Mouse (Mus musculus) bone marrow, adult 2 months (tissue): ENCODE results near the gene Fbf1. TPM values are rescaled to one million over a fixed set of nuclear protein-coding genes. Genes with fewer than 3 reads are reported as not detected.

Source experiments
- H3K27ac ChIP-seq: fragments of 200-500 bp; 2 replicates; pipeline ENCODE4 v1.5.1; 2012; ENCODE audit warnings: low read depth, mild to moderate bottlenecking, control low read depth, inconsistent platforms, low read length; ENCODE audit not compliant: control insufficient read depth, poor library complexity, insufficient read depth
- H3K4me1 ChIP-seq: fragments of 200-500 bp; 2 replicates; pipeline ENCODE4 v1.6.1; 2011; ENCODE audit warnings: low read length; ENCODE audit not compliant: control insufficient read depth, insufficient read depth
- H3K4me3 ChIP-seq: fragments of 200-500 bp; replicated peaks from 2 replicates; pipeline ENCODE3; 2011; ENCODE audit warnings: mild to moderate bottlenecking, low read depth, low read length, control low read depth; ENCODE audit not compliant: control insufficient read depth
- CTCF ChIP-seq: fragments of 200-500 bp; IDR thresholded peaks from 2 replicates; pipeline ENCODE4 v1.5.1; 2011; ENCODE audit warnings: low read length, control low read depth; ENCODE audit not compliant: control insufficient read depth, insufficient read depth
- POLR2A ChIP-seq: fragments of 200-500 bp; IDR thresholded peaks from 2 replicates; pipeline ENCODE4 v1.6.1; 2011; ENCODE audit warnings: low read depth, mild to moderate bottlenecking, control low read depth, low read length, borderline replicate concordance; ENCODE audit not compliant: control insufficient read depth
- WGBS: fragments of 180-500 bp; shearing (Covaris S2); methylation state at CpG from one replicate; pipeline ENCODE4 v1.1.7; 2018; 5-methylcytosine and 5-hydroxymethylcytosine counted together
- polyA plus RNA-seq: library from polyadenylated mRNA; stranded (reverse); fragments of >200 nt; gene quantifications from 2 replicates; pipeline ENCODE4 v1.2.4, GENCODE M21; 2011; ENCODE audit warnings: low replicate concordance; ENCODE audit not compliant: missing spikeins, insufficient read depth, insufficient read length

The Fbf1 gene
- polyA plus RNA-seq, 1 experiment: 16.1 TPM

- Histone ChIP-seq H3K4me3 (peak overlapping the region; percentile 98), H3K27ac (peak overlapping the region; percentile 47; the same call in 1 of the 2 replicates), H3K4me1 (peaks cover 5% of the 10 kb centered on the region; the same call in 1 of the 2 replicates)
- TF ChIP-seq CTCF (no peak), POLR2A (no peak)
- WGBS: 1% methylated on average over 20 of the region's 20 CpGs
Measured at GRCm38 (mm10) chr11:116138096-116138467, 29.9 kb downstream of the Fbf1 start.

- Histone ChIP-seq H3K4me1 (peaks cover 5% of the 10 kb centered on the region; the same call in 1 of the 2 replicates), H3K27ac (no peak overlapping the region), H3K4me3 (no peak overlapping the region)
- WGBS: 87% methylated on average over 10 of the region's 10 CpGs
- TF ChIP-seq CTCF: no peak
- no peak for TF ChIP-seq POLR2A
Measured at GRCm38 (mm10) chr11:116134171-116134570, 33.8 kb downstream of the Fbf1 start.

DNA sequence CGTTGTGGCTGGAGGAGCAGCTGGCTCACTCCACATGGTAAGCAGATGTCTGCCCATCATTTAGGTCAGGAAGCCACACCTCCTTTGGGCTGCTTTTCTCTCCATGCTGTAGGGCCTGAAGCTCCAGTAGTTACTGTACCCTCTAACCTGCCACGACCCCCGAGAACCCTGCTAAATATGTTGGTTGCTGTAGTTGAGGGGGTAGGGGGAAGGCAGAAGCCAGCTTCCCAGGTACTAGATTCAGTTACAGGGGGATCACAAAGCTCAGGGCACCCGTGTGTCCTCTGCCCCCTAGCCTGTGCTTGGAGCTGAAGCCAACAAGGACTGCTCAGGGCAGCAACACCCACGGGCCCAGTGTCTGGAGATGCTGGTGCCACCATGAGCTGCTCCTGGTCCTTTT is 34.5 kb downstream of the Fbf1 start:
- TF ChIP-seq CTCF: no peak
- TF ChIP-seq POLR2A: no peak
- H3K4me1 ChIP-seq: peaks cover 5% of the 10 kb centered on the region; the same call in 1 of the 2 replicates
- H3K4me3 ChIP-seq: no peak overlapping the region
- no peak overlapping the region for H3K27ac ChIP-seq
- 55% methylated on average over 5 of the region's 5 CpGs for WGBS

- H3K27ac ChIP-seq: no peak overlapping the region
- H3K4me3 ChIP-seq: no peak overlapping the region
- WGBS: 76% methylated on average over 16 of the region's 16 CpGs
- H3K4me1 ChIP-seq: peaks cover 5% of the 10 kb centered on the region; the same call in 1 of the 2 replicates
- no peak for TF ChIP-seq POLR2A
- TF ChIP-seq CTCF: peak; percentile 22; the same call in 1 of the 2 replicates
Measured at GRCm38 (mm10) chr11:116132366-116133333, 35.3 kb downstream of the Fbf1 start.

DNA sequence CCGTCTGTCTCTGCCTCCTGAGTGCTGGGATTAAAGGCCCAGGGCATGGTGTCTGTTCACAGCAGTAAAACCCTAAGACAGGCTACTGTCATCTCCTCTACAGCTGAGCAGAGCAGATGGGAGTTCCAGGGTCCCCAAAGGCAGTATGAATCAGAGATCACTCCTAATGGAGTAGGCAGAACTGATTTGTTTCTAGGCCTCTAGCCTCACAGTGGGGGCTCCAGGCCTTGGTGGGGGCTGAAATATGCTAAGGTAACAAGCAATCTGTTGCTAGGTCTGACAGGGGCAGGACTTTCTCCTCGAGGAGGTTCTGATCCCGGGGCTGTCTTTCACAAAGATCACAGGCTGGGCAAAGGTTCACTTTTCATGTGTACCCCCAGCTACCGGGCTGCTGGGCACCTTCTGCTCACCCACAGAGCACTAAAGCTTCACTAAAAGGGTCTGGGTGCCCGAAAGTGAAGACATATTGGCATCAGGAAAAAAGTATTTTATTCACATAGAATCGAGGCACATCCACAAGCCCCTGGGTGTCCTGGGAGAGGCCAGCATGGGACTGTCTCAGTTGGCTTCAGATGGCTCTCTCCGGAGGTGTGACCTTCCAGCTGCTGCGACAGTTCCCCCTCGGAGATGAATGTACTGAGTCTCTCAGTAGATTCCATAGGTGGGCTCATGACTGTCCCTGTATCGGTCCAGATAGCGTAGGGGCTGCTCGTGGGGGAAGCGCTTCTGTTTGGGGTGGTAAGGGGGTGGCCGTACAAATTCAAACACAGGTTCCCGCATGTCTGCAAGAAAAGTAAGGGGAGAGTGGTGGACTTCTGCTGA is 36.4 kb downstream of the Fbf1 start:
- WGBS: 77% methylated on average over 15 of the region's 15 CpGs
- TF ChIP-seq CTCF (no peak), POLR2A (no peak)

DNA sequence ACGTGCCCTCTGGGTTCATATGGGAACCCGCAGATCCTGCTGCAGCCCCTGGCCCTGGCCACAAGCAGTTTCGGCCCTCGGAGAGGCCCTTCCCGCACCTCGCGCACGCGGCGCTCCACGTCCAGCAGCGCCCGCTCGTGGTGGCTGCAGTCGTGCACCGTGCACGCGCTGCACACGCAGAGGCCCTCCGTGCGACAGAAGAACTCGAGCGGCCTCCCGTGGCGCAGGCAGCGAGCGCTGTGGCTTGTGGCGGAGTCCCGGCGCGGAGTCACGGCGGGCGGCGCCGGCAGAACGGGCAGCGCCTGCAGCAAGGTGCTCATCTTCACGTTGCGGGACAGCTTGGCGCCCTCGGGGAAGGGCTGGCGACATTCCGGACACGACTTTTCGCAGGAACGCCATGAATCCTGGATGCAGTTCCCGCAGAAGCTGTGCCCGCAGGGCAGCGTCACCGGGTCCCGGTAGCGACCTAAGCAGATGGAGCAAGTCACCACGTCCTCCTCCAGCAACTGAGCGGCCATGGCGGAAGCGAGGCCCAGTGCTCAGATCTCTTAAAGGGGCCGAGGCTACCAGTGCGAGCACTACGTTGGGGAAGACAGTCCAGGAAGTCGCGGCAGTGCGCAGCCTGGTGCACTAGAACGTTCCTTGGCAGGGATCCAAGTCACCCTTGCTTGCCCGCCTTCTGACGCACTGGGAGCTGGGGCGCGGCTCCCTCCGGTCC is 37.3 kb downstream of the Fbf1 start, which contains the start of gene Trim65:
Gene Trim65, minus strand, starts transcription at position 641 of the 718 bp plus-strand sequence.
- peak; percentile 80 for TF ChIP-seq POLR2A
- peak; percentile 80 for TF ChIP-seq CTCF
- peak within 1 kb of the TSS; percentile 98 for H3K27ac ChIP-seq
- H3K4me1 ChIP-seq: peaks cover 5% of the 10 kb centered on the region; the same call in 1 of the 2 replicates
- WGBS: under 1% methylated on average over 69 of the region's 69 CpGs
- peak within 1 kb of the TSS; percentile 97 for H3K4me3 ChIP-seq

More for the DNA sequence above, 36.4 kb downstream of the Fbf1 start:
- peak overlapping the region; percentile 98 for H3K27ac ChIP-seq
- H3K4me3 ChIP-seq: peak overlapping the region; percentile 97
- H3K4me1 ChIP-seq: peaks cover 5% of the 10 kb centered on the region; the same call in 1 of the 2 replicates

DNA sequence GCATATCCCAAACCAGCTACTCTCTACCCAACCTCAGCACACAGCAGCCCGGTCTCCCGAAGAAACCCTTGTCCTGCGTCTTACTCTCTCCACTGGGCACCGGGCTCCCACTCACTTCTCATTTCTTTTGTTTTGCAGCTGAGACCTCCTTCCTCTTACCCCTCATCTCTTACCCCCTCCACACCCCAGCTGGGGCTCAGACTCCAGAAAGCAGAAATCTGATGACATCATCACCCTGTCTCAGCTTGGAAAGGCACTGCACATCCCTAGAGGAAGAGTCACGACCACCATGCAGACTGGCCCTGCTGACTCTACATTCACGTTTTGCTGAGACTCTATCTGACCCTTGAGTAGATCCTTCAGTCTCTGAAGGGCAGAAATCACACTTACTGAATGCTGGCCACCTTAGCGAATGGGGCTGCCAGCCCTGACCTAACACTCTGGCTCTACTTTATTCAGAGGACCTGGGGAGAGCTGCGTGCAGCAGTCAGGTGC is 37.9 kb downstream of the Fbf1 start:
- H3K27ac ChIP-seq: peak overlapping the region; percentile 98
- 3% methylated on average over 8 of the region's 8 CpGs for WGBS
- TF ChIP-seq CTCF (no peak), POLR2A (no peak)

More for the DNA sequence above, 37.9 kb downstream of the Fbf1 start:
- peaks cover 5% of the 10 kb centered on the region; the same call in 1 of the 2 replicates for H3K4me1 ChIP-seq
- H3K4me3 ChIP-seq: peak overlapping the region; percentile 97
